In genomic region chr2:84386563-84387393, GRCm38 (mm10) we compare ENCODE assay signal across 8 mouse cellular contexts. TPM values are rescaled to one million over a fixed set of nuclear protein-coding genes. Genes with fewer than 3 reads are reported as not detected.
A peak's percentile ranks its signal among the peaks of the same experiment; 100 is the strongest.
DNase-seq lines count a peak whose midpoint lies in the region; ATAC-seq and TF ChIP-seq lines count a peak whose summit lies in the region.

No protein-coding gene starts in this region.

- no peaks in the 10 kb centered on the region for H3K27me3 ChIP-seq in testis, adult 2 months (ENCODE audit: control insufficient read depth, insufficient read depth, low read length)
- H3K27me3 ChIP-seq in heart, postnatal 0 days (ENCODE audit: control insufficient read depth, insufficient read depth, low read length), result no peaks in the 10 kb centered on the region
- no peaks in the 10 kb centered on the region for H3K27me3 ChIP-seq in limb, embryonic 14.5 days (ENCODE audit: control insufficient read depth, insufficient read depth, low read length)

- TF ChIP-seq CTCF in testis, adult 2 months (IDR thresholded peaks at IDR 0.05; ENCODE audit: control insufficient read depth, insufficient read depth, insufficient replicate concordance, low read depth, low read length), result no peak
- TF ChIP-seq CTCF in heart, postnatal 0 days (IDR thresholded peaks at IDR 0.05; ENCODE audit: low read depth), result no peak

- no peaks in the 10 kb centered on the region; the same call in 1 of the 2 replicates for H3K4me1 ChIP-seq in testis, adult 2 months (ENCODE audit: control insufficient read depth, insufficient read depth, low read length)
- peaks cover 10% of the 10 kb centered on the region for H3K4me1 ChIP-seq in heart, postnatal 0 days (ENCODE audit: control insufficient read depth, insufficient read depth)
- H3K4me1 ChIP-seq in limb, embryonic 14.5 days (ENCODE audit: control insufficient read depth, insufficient read depth, low read length), result no peaks in the 10 kb centered on the region

- peak overlapping the region; percentile 40; the same call in 1 of the 2 replicates for H3K4me3 ChIP-seq in testis, adult 2 months (ENCODE audit: control insufficient read depth, low read depth, low read length)
- peak overlapping the region; percentile 34 for H3K4me3 ChIP-seq in heart, postnatal 0 days (ENCODE audit: low read depth, low read length)
- H3K4me3 ChIP-seq in limb, embryonic 14.5 days (replicated peaks; ENCODE audit: low read length), result peak overlapping the region; percentile 18

- WGBS in heart, postnatal 0 days, result 39% methylated on average over 18 of the region's 18 CpGs
- WGBS in limb, embryonic 14.5 days, result 31% methylated on average over 18 of the region's 18 CpGs

- no peak for DNase-seq in testis, postnatal 10 days (ENCODE audit: low spot score)
- DNase-seq in heart, postnatal 0 days (ENCODE audit: low spot score), result peak; percentile 36
- DNase-seq in limb, embryonic 14.5 days (ENCODE audit: low spot score), result peak; percentile 16
- DNase-seq in yolk sac, embryonic 10.5 days (ENCODE audit: low spot score), result peak; percentile 13
- DNase-seq in c-Kit-positive CD71-positive TER-119-positive erythroid progenitor cells, embryonic 14.5 days (ENCODE audit: low spot score), result no peak
- no peak for DNase-seq in ovary, postnatal 36 days (ENCODE audit: low spot score)

- ATAC-seq in heart, postnatal 0 days (ENCODE audit: insufficient read depth, low read depth), result peak; percentile 16; the same call in 1 of the 2 replicates
- 0 out of 2 replicates have a peak, but pooled peaks have one; percentile 34 for ATAC-seq in limb, embryonic 14.5 days (ENCODE audit: low FRiP score, low read depth)
- no peak for ATAC-seq in monocyte, adult 5-6 weeks (replicated peaks; ENCODE audit: insufficient number of reproducible peaks, low FRiP score, low TSS enrichment, poor library complexity, severe bottlenecking)

- no peak overlapping the region for H3K9ac ChIP-seq in heart, postnatal 0 days (replicated peaks; ENCODE audit: low read depth, low read length)
- H3K9ac ChIP-seq in limb, embryonic 14.5 days (ENCODE audit: low read depth, low read length, severe bottlenecking), result no peak overlapping the region

- H3K9me3 ChIP-seq in heart, postnatal 0 days (replicated peaks; ENCODE audit: control insufficient read depth, low read length), result no peaks in the 10 kb centered on the region
- H3K9me3 ChIP-seq in limb, embryonic 14.5 days (ENCODE audit: control insufficient read depth, low read length), result no peaks in the 10 kb centered on the region

- TF ChIP-seq POLR2A in testis, adult 2 months (IDR thresholded peaks at IDR 0.05; ENCODE audit: control insufficient read depth, low read depth, low read length), result no peak
- TF ChIP-seq POLR2A in limb, embryonic 14.5 days (IDR thresholded peaks at IDR 0.05; ENCODE audit: borderline replicate concordance, extremely low read depth, insufficient read depth, insufficient read length), result no peak

- 0 out of 2 replicates have a peak overlapping the region, but pooled peaks have one; percentile 13 for H3K27ac ChIP-seq in testis, adult 2 months (ENCODE audit: control insufficient read depth, insufficient read depth, low read depth, low read length)
- H3K27ac ChIP-seq in heart, postnatal 0 days (ENCODE audit: low read depth), result peak overlapping the region; percentile 68
- H3K27ac ChIP-seq in limb, embryonic 14.5 days (replicated peaks; ENCODE audit: low read depth, low read length), result 0 out of 2 replicates have a peak overlapping the region, but pooled peaks have one; percentile 1

- peak overlapping the region; percentile 49 for H3K4me2 ChIP-seq in heart, postnatal 0 days (ENCODE audit: low read depth, low read length)
- H3K4me2 ChIP-seq in limb, embryonic 14.5 days (replicated peaks; ENCODE audit: low read depth, low read length, severe bottlenecking), result peak overlapping the region; percentile 43

- no peak for TF ChIP-seq EP300 in heart, postnatal 0 days (IDR thresholded peaks at IDR 0.05; ENCODE audit: low read depth)

- H3K36me3 ChIP-seq in testis, adult 2 months (ENCODE audit: control insufficient read depth, insufficient read depth, low read length), result no peaks in the 10 kb centered on the region
- H3K36me3 ChIP-seq in heart, postnatal 0 days (replicated peaks; ENCODE audit: control insufficient read depth, insufficient read depth, low read length), result no peaks in the 10 kb centered on the region
- H3K36me3 ChIP-seq in limb, embryonic 14.5 days (ENCODE audit: control insufficient read depth, insufficient read depth, low read length), result no peaks in the 10 kb centered on the region

RNA-seq across cellular contexts. Expression of gene Calcrl, which starts 38.4 kb away (rescaled TPM):
- 0.42 and 0.48 TPM in 2 replicates for polyA plus RNA-seq in testis, adult 2 months (2012; rRNA removed)
- 32.3 and 78.2 TPM in 2 replicates for total RNA-seq in heart, postnatal 0 days (2014; rRNA removed; ENCODE audit: low replicate concordance)
- 26.5 and 28.5 TPM in 2 replicates for polyA plus RNA-seq in heart, postnatal 0 days (2015; fragmentation: Nextera tagmentation; extraction: Ambion mirVana)
- polyA plus RNA-seq in limb, embryonic 14.5 days (2012; rRNA removed), result 6.4 and 6.5 TPM in 2 replicates
- 18.2 and 21.0 TPM in 2 replicates for polyA plus RNA-seq in limb, embryonic 14.5 days (2014; fragmentation: Nextera tagmentation; extraction: Ambion mirVana)
- total RNA-seq in monocyte, adult 5-6 weeks (2017), result 29.0 to 40.3 TPM (median 31.7 TPM) in 3 replicates

Comparison
In these comparisons a context has a peak if more than half of its experiments do, and no peak if none do; other contexts are left out.
1. H3K27ac ChIP-seq: peak in every context shown above with its lines; median percentile 68 in heart, postnatal 0 days; 13 in testis, adult 2 months; 1 in limb, embryonic 14.5 days.
2. DNase-seq: peak in heart, postnatal 0 days (single experiment), limb, embryonic 14.5 days (single experiment) and yolk sac, embryonic 10.5 days (single experiment); none in testis, postnatal 10 days (single experiment), c-Kit-positive CD71-positive TER-119-positive erythroid progenitor cells, embryonic 14.5 days (single experiment) and ovary, postnatal 36 days (single experiment).
3. Peak in every context shown above with its lines, with median percentiles within 50 percentile points of each other: H3K4me3 ChIP-seq.